Mouse (Mus musculus): ENCODE measurements around the gene Dcaf5. TPM values are rescaled to one million over a fixed set of nuclear protein-coding genes. Genes with fewer than 3 reads are reported as not detected.

The Dcaf5 gene
- polyA plus RNA-seq, 1 experiment from 2014 or later, result 10.9 TPM

GRCm38 (mm10) chr12:80290483-80290882 lies 145.9 kb downstream of the Dcaf5 start:
- 94% methylated on average over 4 of the region's 4 CpGs for WGBS

GRCm38 (mm10) chr12:80289722-80290121 lies 146.7 kb downstream of the Dcaf5 start:
- no peaks in the 10 kb centered on the region for H3K9me3 ChIP-seq (replicated peaks)

More at GRCm38 (mm10) chr12:80290483-80290882, 145.9 kb downstream of the Dcaf5 start:
- Histone ChIP-seq H3K4me1 (peaks cover 25% of the 10 kb centered on the region), H3K27me3 (ENCODE audit: low read depth, poor library complexity, severe bottlenecking) (no peaks in the 10 kb centered on the region), H3K27ac (replicated peaks) (no peak overlapping the region; the same call in 1 of the 2 replicates), H3K4me3 (no peak overlapping the region), H3K36me3 (no peaks in the 10 kb centered on the region), H3K9me3 (replicated peaks) (no peaks in the 10 kb centered on the region)
- DNase-seq (ENCODE audit: low spot score), result no peak

GRCm38 (mm10) chr12:80285890-80286289 lies 150.5 kb downstream of the Dcaf5 start:
- no peaks in the 10 kb centered on the region for H3K27me3 ChIP-seq (ENCODE audit: low read depth, poor library complexity, severe bottlenecking)
- H3K27ac ChIP-seq (replicated peaks), result no peak overlapping the region
- WGBS, result 82% methylated on average over 5 of the region's 5 CpGs
- H3K36me3 ChIP-seq, result no peaks in the 10 kb centered on the region
- no peak for DNase-seq (ENCODE audit: low spot score)
- H3K4me1 ChIP-seq, result peaks cover 6% of the 10 kb centered on the region
- no peaks in the 10 kb centered on the region for H3K9me3 ChIP-seq (replicated peaks)
- H3K4me3 ChIP-seq, result no peak overlapping the region

More at GRCm38 (mm10) chr12:80289722-80290121, 146.7 kb downstream of the Dcaf5 start:
- H3K27ac ChIP-seq (replicated peaks), result no peak overlapping the region
- H3K36me3 ChIP-seq, result no peaks in the 10 kb centered on the region
- no peak overlapping the region for H3K4me3 ChIP-seq
- no peak for DNase-seq (ENCODE audit: low spot score)
- WGBS, result 90% methylated on average over 3 of the region's 3 CpGs
- H3K4me1 ChIP-seq, result peaks cover 25% of the 10 kb centered on the region
- no peaks in the 10 kb centered on the region for H3K27me3 ChIP-seq (ENCODE audit: low read depth, poor library complexity, severe bottlenecking)

Small RNA genes lying within 50 kb of the gene (microRNA-seq; reads per million reads assigned to microRNA genes)
- gene Mir1843a, result 28.1 reads per million, percentile 35 among the genes with 10 or more reads in this experiment

Other genes with a start within 250 kb of the Dcaf5 start
- gene Actn1, start 176.2 kb downstream of the Dcaf5 start, polyA plus RNA-seq (2016; fragmentation: Nextera tagmentation; extraction: Ambion mirVana), result 23.1 and 24.9 TPM in 2 replicates
- 39.0 and 44.1 TPM in 2 replicates for gene Exd2, start 26.5 kb upstream of the Dcaf5 start, polyA plus RNA-seq (2016; fragmentation: Nextera tagmentation; extraction: Ambion mirVana)
- gene Galnt16, start 81.7 kb upstream of the Dcaf5 start, polyA plus RNA-seq (2016; fragmentation: Nextera tagmentation; extraction: Ambion mirVana), result 28.4 and 31.6 TPM in 2 replicates
- gene Slc39a9, start 207.3 kb upstream of the Dcaf5 start, polyA plus RNA-seq (2016; fragmentation: Nextera tagmentation; extraction: Ambion mirVana), result 26.3 and 27.1 TPM in 2 replicates
- gene Erh, start 207.7 kb upstream of the Dcaf5 start, polyA plus RNA-seq (2016; fragmentation: Nextera tagmentation; extraction: Ambion mirVana), result 513 and 531 TPM in 2 replicates

Data from midbrain, embryonic 10.5 days (tissue).